Mouse (Mus musculus) intestine, postnatal 0 days (tissue): Measurements from ENCODE around the gene Thbs1. TPM values are rescaled to one million over a fixed set of nuclear protein-coding genes. Genes with fewer than 3 reads are reported as not detected.

Source experiments
- ATAC-seq: fragments of 200-750 bp; cut with Nextera tagmentation; 2 replicates; pipeline ENCODE4 v1.8.0; 2017; ENCODE audit warnings: mild to moderate bottlenecking, moderate TSS enrichment, moderate library complexity
- H3K27ac ChIP-seq: fragments of 300-500 bp; sonication (generic); 2 replicates; pipeline ENCODE4 v1.5.1; 2014; ENCODE audit warnings: mild to moderate bottlenecking, low read depth, low read length, moderate library complexity
- H3K27me3 ChIP-seq: fragments of 300-500 bp; sonication (generic); replicated peaks from 2 replicates; pipeline ENCODE4 v1.6.1; 2014; ENCODE audit warnings: low read length, mixed read lengths; ENCODE audit not compliant: control insufficient read depth, insufficient read depth
- H3K36me3 ChIP-seq: fragments of 300-500 bp; sonication (generic); 2 replicates; pipeline ENCODE4 v1.6.1; 2014; ENCODE audit warnings: mild to moderate bottlenecking, moderate library complexity; ENCODE audit not compliant: control insufficient read depth, insufficient read depth
- H3K4me1 ChIP-seq: fragments of 300-500 bp; sonication (generic); replicated peaks from 2 replicates; pipeline ENCODE4 v1.6.1; 2014; ENCODE audit warnings: antibody characterized with exemption, low read length, mixed read lengths; ENCODE audit not compliant: control insufficient read depth, insufficient read depth
- H3K4me2 ChIP-seq: fragments of 300-500 bp; sonication (generic); replicated peaks from 2 replicates; pipeline ENCODE4 v1.6.1; 2014; ENCODE audit warnings: low read depth, mild to moderate bottlenecking, moderate library complexity
- H3K4me3 ChIP-seq: fragments of 300-500 bp; sonication (generic); 2 replicates; pipeline ENCODE4 v1.5.1; 2014; ENCODE audit warnings: low read depth, low read length
- H3K9ac ChIP-seq: fragments of 300-500 bp; sonication (generic); 2 replicates; pipeline ENCODE4 v1.6.1; 2014; ENCODE audit warnings: mild to moderate bottlenecking, low read depth, low read length
- H3K9me3 ChIP-seq: fragments of 300-500 bp; sonication (generic); 2 replicates; pipeline ENCODE4 v1.6.1; 2016; ENCODE audit warnings: mixed run types; ENCODE audit not compliant: control insufficient read depth
- CTCF ChIP-seq: sonication (generic); IDR thresholded peaks from 2 replicates; pipeline ENCODE4 v1.5.1; 2016; ENCODE audit warnings: low read depth, mild to moderate bottlenecking, control low read depth, antibody characterized with exemption, moderate library complexity
- WGBS: fragments of 180-500 bp; shearing (Covaris S2); extraction: QIAGEN DNeasy Blood & Tissue Kit; methylation state at CpG from one replicate; pipeline ENCODE4 v1.1.7; 2014; 5-methylcytosine and 5-hydroxymethylcytosine counted together
- polyA plus RNA-seq: library from polyadenylated mRNA; unstranded; fragments of >200 nt; fragmentation: Nextera tagmentation; extraction: Ambion mirVana; gene quantifications from 2 replicates; pipeline ENCODE4 v1.2.1, GENCODE M21; 2015

Thbs1 gene
- polyA plus RNA-seq, 1 experiment from 2014 or later, result 13.2 TPM

DNA sequence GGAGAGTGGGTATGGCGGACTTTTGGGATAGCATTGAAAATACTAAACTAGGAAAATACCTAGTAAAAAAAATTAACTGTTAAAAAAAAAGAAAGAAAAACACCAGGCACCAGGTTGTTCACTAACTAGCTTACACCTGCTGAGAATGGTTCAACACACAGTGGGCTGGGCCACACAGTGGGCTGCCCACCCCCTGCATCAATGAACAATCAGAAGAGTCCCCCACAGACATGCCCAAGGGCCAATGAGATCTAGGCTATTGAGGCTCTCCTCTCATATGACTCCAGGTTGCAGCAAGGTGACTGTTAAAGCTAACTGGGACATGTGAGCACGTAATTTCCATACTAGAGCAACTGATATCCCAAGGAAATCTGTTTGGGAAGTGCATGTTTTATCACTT is 54.0 kb downstream of the Thbs1 start:
- no peak overlapping the region for H3K27ac ChIP-seq
- no peak for TF ChIP-seq CTCF
- no peaks in the 10 kb centered on the region for H3K9me3 ChIP-seq
- 89% methylated on average over 2 of the region's 2 CpGs for WGBS
- no peak overlapping the region for H3K9ac ChIP-seq
- no peak for ATAC-seq
- no peaks in the 10 kb centered on the region for H3K4me1 ChIP-seq
- no peak overlapping the region for H3K4me2 ChIP-seq
- no peak overlapping the region for H3K4me3 ChIP-seq
- H3K36me3 ChIP-seq, result no peaks in the 10 kb centered on the region
- H3K27me3 ChIP-seq, result no peaks in the 10 kb centered on the region

GRCm38 (mm10) chr2:118167731-118168130 is 56.1 kb downstream of the Thbs1 start:
- Histone ChIP-seq H3K9ac (no peak overlapping the region), H3K27me3 (no peaks in the 10 kb centered on the region), H3K4me2 (no peak overlapping the region), H3K9me3 (no peaks in the 10 kb centered on the region), H3K36me3 (no peaks in the 10 kb centered on the region), H3K4me3 (no peak overlapping the region), H3K4me1 (no peaks in the 10 kb centered on the region), H3K27ac (no peak overlapping the region)
- ATAC-seq, result no peak
- no peak for TF ChIP-seq CTCF
- WGBS, result 81% methylated on average over 4 of the region's 4 CpGs

DNA sequence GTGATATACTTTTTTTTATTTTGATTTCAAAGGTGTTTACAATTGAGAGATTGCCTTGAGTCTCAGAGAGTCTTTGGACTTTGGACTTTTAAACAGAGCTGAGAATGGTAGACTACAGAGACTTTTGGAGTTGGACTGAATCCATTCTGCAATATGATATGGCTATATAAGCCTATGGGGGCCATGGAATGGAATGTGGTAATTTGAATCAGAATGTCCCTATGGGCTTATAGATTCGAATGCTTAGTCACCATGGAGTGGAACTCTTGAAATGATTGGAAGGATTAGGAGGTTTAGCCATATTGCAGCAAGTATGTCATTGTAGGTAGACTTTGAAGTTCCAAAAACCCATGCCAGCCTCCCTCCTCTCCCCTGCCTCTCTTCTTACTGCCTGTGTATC is 56.5 kb downstream of the Thbs1 start:
- H3K9ac ChIP-seq, result no peak overlapping the region
- no peaks in the 10 kb centered on the region for H3K36me3 ChIP-seq
- 69% methylated on average over 1 of the region's 1 CpGs for WGBS
- no peak overlapping the region for H3K4me2 ChIP-seq
- H3K4me1 ChIP-seq, result no peaks in the 10 kb centered on the region
- H3K27ac ChIP-seq, result no peak overlapping the region
- TF ChIP-seq CTCF, result no peak
- no peak for ATAC-seq
- H3K9me3 ChIP-seq, result no peaks in the 10 kb centered on the region
- no peaks in the 10 kb centered on the region for H3K27me3 ChIP-seq
- no peak overlapping the region for H3K4me3 ChIP-seq

DNA sequence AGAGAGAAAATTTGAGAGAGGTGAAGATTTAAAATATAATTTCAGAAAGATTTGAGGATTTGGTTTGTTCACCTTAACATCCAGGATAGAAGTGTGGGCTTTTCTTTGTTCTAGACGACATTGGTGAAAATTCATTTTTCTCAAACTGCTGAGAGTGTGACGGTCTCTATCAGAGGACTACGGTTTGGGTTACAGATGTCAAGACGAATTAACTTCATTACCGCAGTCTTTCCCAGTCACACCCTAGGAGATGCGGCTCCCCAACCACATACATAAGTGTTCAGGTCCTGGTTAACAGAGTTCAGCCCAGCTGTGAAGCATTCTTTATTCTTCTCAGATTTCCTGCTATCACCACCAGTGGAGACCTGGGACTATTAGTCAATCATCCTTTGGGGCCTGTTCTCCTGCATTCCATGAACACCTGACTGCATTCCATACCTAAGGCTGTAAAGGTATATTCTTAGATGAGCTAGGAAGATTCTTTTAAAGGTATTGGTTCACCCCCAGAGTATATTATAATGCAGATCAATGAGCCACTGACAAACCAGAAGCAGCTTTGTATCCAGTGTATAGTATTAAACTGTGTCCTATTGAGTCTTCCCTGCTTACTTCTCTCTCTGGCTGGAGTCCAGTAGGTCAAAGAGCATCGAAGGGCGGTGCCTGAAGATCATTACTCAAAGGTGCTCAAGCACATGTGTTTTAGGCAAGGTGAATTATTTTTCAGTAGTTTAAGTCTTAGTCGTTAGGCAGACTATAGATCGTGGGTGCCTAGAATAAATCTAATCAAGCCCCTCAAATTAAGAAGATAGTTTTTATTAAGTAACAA is 63.1 kb downstream of the Thbs1 start:
- H3K36me3 ChIP-seq, result no peaks in the 10 kb centered on the region
- no peak overlapping the region for H3K4me2 ChIP-seq
- 69% methylated on average over 10 of the region's 10 CpGs for WGBS
- H3K9ac ChIP-seq, result no peak overlapping the region
- H3K4me1 ChIP-seq, result no peaks in the 10 kb centered on the region
- no peak for TF ChIP-seq CTCF
- no peak overlapping the region for H3K4me3 ChIP-seq
- no peak overlapping the region for H3K27ac ChIP-seq
- H3K27me3 ChIP-seq, result no peaks in the 10 kb centered on the region
- ATAC-seq, result peak; percentile 22; the same call in 1 of the 2 replicates
- H3K9me3 ChIP-seq, result no peaks in the 10 kb centered on the region

Other genes starting within 250 kb of the Thbs1 start
- 0.13 and 0.31 TPM in 2 replicates for gene Fsip1, start 145.1 kb downstream of the Thbs1 start, polyA plus RNA-seq